Mouse (Mus musculus): ENCODE measurements at regions not wholly inside any gene's neighbourhood (a gene's known extent, or its start where the extent isn't known, plus 50 kb on each side); places are given as distances from the start of the nearest gene placed in this dataset.
"Not testable (repeated sequence)": the region's sequence is repeated elsewhere in the genome, so short reads cannot be mapped to it uniquely, and the experiment has no call there.

DNA sequence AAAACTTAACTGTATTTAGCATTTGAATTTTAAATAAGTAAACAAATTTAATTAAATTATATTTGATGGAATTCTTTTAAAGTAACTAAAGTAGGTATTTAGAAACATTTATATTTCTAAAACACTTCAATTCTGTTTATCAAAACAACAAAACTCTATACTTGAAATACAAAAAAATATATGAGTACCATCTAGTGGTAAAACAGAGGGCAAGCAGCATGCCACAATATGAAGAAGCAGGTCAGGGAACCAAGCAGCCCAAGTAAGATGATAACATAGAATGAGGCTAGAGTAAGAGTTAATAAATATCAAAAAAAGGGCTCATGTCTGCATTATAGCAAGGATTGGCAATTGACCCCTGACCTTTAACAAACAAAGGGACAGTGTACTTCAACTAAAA, 639.7 kb downstream of the Cdh10 start:
- no peak for DNase-seq (ENCODE audit: low spot score in 2 of 2)

DNA sequence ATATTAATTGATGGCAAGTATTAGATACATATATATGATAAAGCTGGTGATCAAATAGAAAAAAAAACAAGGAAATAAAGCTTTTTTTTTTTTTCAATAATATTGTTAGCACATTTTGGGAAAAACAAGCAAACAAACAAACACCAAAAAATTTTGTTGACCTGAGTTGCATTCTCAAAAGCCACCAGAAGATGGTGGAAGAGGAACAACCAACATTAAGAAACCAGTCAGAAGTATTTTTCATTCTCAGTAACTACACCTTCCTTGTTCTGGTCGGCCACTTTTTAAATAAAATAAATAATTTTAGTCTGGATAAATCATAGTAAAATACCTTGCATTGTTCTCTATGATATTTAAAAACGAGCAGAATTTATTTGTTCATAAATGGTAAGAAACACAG, 654.8 kb downstream of the Cdh10 start:
- DNase-seq (ENCODE audit: low spot score in 2 of 2) = no peak

DNA sequence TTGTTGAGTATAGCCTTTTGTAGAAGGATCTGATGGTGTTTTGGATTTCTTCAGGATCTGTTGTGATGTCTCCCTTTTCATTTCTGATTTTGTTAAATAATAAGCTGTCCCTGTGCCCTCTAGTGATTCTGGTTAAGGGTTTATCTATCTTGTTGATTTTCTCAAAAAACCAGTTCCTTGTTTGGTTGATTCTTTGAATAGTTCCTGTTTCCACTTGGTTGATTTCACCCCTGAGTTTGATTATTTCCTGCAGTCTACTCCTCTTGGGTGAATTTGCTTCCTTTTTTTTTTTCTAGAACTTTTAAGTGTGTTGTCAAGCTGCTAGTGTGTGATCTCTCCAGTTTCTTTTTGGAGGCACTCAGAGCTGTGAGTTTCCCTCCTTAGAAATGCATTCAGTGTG, 674.8 kb downstream of the Cdh10 start:
- not testable (repeated sequence) for DNase-seq (ENCODE audit: low spot score in 2 of 2)

DNA sequence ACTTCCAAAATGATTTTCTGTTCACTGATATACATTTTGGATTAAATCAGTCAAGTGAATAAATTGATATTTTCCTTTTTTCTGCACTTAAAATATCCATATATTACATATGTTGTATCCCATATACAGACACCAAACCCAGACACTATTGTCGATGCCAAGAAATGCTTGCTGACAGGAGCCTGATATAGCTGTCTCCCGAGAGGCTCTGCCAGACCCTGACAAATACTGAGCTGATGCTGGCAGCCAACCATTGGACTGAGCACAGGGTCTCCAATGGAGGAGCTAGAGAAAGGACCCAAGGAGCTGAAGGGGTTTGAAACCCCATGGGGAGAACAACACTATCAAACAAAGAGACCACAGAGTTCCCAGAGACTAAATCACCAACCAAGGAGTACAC, 700.6 kb downstream of the Cdh10 start:
- no peak for DNase-seq (ENCODE audit: low spot score in 2 of 2)

DNA sequence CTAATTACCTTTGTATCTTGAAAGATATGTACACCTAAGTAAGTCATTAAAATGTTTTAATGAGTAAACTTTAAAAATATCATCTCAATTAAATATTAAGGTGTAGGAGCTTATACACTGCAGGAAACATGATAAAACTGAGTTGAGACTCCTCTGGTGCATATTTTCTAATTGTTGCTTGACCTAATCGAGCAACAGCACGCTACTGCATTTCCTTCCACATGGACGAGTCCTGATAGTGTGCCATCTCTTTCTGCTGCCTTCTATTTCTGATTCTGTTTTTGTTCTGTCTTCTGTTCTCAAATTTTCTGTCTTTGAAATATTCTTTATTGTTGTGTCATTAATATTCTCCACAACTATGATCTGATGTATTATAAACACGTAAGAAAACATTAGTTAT, 721.9 kb downstream of the Cdh10 start:
- no peak for DNase-seq (ENCODE audit: low spot score in 2 of 2)

DNA sequence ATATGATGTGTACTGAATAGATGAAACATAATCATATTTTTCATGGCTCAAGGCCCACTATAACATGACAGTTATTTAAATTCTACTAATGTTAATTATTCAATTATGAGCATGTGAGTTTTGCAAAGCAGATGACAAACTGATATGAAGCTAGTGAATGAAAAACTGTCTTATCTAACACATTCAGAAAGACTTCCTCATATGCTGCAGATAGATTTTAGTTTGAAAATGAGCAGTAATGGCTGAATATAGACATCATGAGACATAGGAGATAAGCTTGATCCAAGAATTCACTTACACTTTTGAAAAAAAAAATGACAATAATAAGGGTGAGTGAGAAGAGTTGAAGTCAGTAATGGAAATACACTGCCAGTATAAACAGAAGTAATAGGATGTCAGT, 731.0 kb downstream of the Cdh10 start:
- DNase-seq (ENCODE audit: low spot score in 2 of 2) = no peak

DNA sequence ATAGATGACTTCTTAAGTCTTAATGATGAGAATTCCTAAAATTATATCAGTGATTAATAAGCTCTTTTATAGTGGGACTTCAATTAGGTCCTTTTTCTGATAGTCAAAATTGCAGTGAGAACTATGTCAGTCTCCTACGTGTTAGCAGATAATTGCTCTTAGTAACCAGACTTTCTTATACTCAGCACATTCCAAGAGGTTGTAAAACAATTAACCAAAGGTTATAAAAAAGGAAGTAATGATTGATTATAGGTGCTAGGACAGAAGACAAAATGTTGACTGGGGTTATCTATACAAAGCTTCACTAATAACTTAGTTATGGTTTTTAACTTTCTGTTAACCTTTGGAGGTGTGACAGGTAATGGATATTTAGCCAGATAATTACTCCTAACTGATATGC, 766.0 kb downstream of the Cdh10 start:
- DNase-seq (ENCODE audit: low spot score in 2 of 2) = no peak

DNA sequence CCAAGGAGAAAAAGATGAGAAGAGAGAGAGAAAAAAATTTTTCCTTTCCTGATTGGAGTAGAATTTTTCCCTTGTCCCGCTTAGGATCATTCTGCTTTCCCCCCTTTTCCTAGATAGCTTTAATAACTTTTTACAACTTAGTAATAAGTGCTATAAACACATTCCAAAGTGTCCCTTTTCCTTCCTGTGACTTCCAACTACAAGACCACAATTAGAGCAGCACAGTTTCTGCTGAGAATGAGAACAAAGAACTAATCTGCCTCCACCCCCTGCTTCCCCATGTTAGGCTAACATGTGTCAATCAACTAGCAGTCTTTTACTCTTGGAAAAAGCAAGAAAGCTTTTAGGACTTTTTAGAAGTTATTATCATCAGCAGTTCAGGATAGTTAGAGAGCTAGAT, 766.5 kb downstream of the Cdh10 start:
- DNase-seq (ENCODE audit: low spot score in 2 of 2) = no peak

DNA sequence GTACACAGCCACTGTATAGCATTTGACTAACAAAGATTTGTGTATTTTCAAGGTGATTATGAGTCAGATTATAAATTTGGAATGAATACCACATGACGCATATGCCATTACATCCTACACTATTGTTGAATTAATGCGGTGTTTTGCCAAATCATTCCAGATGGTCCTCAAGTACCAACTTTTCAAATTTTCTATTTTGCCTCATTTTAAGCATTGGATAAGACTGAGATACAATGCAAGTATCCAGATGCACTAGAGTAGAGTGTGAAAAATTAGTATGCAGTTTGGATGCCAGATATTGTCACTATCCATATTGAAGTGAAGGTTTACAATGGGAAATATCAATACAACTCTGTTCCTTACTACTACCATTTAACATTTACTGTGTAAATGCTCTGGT, 775.0 kb downstream of the Cdh10 start:
- no peak for DNase-seq (ENCODE audit: low spot score in 2 of 2)

DNA sequence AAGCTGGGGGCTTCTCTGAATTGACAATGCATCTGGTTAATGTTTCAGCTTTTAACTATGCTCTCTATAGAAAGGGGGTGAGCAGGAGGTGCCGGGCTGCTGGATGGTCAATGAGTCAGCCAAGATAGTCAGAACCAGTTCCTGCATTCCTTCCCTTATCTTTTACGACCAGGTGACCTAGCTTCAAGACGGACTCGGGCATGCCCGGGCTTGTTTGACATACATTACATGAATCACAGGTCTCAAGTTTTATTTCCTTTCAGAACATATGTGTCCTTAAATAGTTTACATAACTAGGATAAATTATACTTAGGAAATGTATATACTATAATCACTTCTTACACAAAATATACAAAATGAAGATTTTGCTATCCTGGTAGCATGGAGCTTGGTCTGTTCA, 803.6 kb downstream of the Cdh10 start:
- not testable (repeated sequence) for DNase-seq (ENCODE audit: low spot score in 2 of 2)

DNA sequence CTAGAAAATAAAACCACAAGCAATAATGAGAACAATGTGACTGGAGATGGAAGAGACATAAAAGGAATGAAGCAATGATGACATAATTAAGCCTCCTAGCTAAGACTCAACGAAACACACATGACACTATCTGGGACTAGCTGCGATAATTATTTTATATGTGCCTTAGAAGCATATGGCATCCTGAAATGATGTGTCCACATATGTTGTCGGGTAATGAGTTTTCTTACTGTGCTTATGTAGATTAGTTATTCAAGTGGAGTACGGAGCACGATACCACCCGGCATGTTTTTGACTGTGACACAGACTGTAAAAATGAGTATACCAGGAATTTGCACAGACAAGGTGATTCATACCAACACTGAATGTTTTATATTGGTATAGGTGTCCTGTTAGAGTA, 781.7 kb upstream of the Cdh12 start:
- no peak for DNase-seq (ENCODE audit: low spot score in 2 of 2)

DNA sequence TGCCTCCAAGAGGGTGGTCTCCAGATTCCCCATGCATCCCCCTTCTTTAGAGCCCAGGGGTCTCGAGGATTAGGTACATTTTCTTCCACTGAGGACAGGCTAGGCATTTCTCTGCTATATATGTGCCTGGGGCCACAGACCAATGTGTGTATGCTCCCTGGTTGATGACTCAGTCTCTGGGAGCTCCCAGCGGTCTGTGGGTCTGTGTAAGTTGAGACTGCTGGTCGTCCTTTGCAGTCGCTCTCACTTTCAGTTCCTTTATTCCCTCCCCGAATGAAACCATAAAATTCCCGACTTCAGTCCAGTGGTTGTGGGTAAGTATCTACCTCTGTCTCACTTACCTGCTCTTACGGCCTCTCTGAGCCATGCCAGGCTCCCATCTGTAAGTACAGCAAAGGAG, 773.5 kb upstream of the Cdh12 start:
- DNase-seq (ENCODE audit: low spot score in 2 of 2) = no peak

DNA sequence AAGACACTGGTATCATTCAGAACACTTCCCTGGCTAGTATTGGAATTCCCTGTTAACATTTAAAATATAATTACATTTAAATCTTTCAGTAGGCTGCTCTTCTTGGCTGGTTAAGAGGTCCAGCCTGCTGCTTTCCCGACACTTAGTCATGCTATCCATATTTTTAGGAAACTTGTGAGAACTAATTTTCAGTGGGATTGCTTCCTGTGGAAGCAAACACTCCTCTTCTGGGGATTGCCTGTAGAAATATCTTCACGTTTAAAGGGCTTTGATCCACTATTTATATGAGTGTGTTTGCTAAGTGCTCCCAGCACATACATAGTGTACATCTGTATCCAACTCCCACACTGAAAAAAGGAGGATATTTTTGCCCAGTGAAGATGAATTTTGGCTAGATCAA, 761.8 kb upstream of the Cdh12 start:
- DNase-seq (ENCODE audit: low spot score in 2 of 2) = peak in 1 of 2 experiments; percentile 14

DNA sequence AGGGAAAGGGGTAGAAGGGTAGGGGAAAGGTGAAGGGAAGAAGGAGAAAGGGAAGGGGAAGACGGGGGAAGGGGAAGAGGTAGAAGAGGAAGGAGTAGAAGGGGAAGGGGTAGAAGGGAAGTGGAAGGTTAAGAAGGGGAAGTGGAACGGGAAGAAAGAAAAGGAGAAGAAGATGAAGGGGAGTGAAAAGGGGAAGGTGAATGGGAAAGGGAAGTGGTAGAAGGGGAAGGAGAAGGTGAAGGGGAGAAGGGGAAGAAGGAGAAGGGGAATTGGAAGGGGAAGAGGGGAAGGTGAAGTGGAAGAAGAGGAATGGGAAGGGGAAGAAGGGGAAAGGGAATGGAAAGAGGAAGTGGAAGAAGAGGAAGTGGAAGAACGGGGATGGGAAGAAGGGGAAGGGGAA, 737.3 kb upstream of the Cdh12 start:
- DNase-seq (ENCODE audit: low spot score in 2 of 2) = no peak

Data from left cerebral cortex, adult 8-10 months (tissue).